Mouse (Mus musculus) cerebellum, adult 11-12 months (tissue): ENCODE results near the gene Sarm1.

Source experiments
- DNase-seq: peaks from one replicate; pipeline ENCODE4 v3.0.0; 2022

The Sarm1 gene

DNA sequence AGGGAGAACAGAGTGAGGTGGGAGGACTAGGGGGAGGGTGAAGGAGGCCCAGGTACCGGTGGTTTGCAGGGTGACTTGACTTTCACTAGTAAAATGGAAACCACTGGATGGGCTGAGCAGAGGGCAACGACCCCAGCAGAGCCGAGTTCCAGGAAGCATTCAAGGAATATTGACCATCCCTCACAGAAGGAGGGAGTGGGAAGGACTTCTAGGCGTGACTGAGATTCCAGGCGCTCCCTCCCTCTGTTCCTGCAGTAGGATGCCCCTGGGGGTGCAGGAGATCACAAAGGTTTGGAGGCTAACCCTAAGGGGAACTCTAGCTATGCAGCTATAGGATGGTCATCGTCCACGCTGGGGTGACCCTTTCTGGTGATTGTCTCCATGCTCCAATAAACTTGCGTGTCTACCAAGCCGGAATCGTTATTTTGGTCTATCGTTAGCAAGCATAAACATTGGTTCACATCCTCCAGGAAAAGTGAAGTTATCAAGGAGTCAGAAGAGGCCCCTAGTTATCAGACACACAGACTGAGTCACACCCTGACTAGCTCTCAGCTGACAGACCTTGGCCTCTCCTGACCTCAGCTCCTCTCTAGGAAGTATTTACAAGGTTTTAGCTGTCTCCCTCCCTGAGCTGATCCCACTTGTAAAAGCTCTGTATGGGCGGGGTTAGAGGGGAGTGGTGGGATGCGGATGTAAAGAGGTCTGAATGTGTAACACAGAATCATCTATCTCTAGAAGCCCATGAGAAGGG, 34.1 kb downstream of the Sarm1 start:
- DNase-seq, result no peak

DNA sequence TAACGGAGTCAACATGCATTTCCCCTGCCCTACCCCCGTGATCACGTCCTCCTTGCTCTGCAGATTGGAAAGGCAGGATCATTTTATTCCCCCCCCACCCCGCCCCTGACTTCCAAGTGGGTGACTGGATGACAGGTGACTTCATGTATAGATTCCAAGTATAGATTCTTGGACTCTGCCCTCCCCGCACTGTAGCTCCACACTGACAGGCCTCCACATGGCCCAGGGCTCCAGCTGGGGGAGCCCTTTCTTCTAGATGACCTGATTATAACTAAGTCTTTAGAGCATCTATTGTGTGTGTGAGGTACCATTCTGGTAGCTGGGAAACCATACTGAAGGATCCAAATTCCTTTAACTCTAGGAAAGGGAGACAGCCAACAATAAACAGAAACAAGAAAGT, 34.9 kb downstream of the Sarm1 start:
- no peak for DNase-seq

DNA sequence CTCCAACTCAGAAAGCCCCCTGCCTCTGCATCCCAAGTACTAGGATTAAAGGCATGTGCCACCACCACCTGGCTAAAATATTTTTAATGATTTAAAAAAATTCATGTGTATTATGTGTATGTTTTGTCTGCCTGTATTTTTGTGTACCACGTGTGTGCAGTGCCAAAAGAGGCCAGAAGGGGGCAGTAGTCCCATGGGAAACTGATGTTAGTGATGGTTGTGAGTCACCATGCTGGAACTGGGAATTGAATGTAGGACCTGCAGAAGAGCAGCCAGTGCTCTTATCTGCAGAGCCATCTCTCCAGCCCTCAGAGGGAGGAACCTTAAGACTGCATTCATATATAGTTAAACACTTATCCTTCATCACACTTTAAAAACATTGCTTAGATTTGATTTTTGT, 35.7 kb downstream of the Sarm1 start:
- no peak for DNase-seq

DNA sequence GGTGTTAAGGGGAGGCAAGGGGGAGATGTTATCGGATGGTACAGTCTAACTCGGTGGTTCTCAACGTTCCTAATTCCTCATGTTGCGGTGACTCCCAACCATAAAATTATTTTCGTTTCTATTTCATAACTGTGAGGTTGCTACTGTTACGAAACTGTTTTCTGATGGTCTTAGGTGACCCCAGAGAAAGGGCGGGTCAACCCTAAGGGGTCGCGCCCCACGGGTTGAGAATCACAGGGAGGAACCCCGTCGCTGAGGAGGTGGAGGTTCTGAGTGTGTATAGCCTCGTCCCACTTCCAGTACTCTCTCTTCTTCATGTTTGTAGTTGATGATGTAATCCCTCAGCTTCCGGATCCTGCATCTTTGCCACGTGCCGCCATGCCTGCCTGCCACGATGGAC, 38.8 kb downstream of the Sarm1 start:
- no peak for DNase-seq

DNA sequence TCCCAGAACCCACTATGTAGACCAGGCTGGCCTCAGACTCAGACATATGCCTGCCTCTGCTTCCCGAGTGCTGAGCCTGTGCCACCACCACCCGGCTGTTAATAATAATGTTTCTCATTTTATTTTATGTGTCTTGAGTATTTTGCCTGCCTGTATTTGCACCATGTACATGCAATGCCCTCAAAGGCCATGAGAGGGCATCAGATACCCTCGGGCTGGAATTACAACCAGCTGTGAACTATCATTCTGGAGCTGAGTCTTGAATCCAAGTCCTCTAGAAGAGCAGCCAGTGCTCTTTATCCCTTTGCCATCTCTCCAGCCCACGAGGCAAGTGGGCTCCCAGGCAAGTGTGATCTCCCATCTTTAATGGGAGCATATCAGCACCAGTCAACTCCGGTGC, 42.2 kb downstream of the Sarm1 start:
- no peak for DNase-seq

DNA sequence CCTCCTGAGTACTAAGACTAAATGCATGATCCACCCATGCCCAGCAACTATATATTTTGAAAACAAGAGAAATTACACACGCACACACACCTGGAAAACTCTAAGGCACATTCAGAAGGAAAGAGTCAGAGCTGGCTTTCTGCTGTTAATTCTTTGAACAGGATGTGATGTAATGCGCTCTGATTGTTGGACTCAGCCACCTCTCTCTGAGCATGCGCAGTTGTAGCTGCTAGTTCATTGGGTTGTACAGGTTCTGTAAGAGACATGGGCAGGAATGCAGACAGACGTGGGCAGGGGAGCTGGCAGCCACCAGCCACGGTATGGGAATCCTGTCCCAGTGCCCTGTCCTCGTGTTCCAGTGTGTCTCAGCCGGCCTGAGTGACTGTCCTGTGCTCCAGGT, 43.3 kb downstream of the Sarm1 start:
- DNase-seq, result no peak

DNA sequence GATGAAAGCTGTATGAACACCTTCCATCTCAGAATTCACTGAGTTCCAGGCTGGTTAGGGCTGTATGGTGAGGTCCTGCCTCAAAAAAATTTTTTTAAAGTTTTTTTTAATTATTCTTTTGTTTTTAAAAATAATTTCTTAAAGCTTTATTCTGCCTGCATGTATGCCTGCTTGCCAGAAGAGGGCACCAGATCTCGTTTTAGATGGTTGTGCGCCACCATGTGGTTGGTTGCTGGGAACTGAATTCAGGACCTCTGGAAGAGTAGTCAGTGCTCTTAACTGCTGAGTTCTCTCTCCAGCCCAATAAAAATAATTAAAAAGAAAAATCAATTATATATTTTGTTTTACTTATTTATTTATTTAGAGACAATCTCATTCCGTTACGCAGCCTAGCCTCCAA, 43.9 kb downstream of the Sarm1 start:
- DNase-seq, result no peak

DNA sequence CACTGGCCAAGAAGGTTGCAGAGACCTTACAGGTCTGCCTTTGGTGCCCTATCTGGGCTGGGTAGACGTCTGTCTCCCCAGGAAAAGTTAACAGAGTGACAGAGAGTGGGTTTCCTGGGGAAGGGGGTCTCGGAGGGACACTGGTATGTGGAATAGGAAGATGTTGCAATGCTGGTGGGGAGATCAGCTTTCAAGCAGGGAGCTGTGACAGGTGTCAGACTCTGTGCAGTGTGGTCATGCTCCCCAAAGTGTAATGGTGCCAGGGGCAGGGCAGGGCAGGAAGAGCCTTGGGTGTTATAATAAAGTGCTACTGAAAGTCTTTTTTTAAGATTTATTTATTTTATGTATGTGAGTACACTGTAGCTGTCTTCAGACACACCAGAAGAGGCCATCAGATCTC, 47.2 kb downstream of the Sarm1 start:
- DNase-seq, result no peak

DNA sequence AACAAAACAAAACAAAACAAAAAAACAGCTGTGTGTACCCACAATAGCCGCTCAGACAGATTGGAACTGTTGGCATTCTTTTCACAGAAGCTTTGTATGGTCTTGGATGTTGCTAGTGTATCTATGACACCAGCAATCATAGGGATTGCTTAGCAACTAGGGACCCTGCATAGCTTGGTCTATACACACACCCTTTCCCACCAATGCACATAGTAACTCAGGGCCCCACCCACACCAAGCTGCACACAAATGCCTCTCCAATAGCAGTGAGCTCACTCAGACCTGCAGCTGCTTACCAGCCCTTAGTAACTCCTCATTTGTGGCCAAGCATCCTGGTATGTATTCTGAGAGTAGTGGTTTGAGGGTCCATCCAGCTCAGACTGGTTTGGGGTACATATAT, 49.3 kb downstream of the Sarm1 start:
- no peak for DNase-seq

DNA sequence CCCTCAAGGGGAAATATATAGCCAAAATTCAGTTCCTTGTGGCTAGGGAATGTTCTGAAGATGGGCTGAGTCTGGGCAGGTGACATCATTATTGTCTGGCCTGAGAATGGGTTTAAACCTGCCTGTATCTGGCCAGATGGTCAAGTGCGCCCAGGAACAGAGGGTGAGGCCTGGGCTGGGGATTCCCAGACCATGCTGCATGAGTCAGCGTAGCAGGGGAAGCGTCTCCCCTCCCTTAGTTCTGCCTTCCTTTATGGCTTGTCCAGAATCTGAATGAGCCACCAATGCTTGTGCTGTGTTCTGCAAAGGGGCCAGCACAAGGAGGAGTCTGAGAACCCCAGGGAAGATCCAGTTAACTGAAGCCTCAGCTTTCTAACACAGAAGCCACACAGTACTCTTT, 50.4 kb downstream of the Sarm1 start:
- DNase-seq, result no peak

DNA sequence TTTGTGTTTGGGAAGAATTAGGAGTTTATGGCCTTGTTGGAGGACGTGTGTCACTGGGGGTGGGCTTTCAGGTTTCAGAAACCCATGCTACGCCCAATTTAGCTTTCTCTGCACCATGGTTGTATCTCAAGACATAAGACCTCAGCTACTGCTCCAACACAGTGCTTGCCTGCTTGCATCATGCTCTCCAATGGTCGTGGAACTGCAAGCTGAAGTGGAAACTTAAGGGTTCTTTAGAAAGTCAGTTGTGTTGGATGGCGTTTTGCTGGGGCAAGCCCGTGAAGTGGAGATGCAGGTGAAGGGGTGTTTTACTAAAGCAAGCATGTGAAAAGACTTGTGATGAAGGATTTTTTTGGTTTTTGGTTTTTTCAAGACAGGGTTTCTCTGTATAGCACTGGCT, 54.4 kb downstream of the Sarm1 start:
- no peak for DNase-seq

DNA sequence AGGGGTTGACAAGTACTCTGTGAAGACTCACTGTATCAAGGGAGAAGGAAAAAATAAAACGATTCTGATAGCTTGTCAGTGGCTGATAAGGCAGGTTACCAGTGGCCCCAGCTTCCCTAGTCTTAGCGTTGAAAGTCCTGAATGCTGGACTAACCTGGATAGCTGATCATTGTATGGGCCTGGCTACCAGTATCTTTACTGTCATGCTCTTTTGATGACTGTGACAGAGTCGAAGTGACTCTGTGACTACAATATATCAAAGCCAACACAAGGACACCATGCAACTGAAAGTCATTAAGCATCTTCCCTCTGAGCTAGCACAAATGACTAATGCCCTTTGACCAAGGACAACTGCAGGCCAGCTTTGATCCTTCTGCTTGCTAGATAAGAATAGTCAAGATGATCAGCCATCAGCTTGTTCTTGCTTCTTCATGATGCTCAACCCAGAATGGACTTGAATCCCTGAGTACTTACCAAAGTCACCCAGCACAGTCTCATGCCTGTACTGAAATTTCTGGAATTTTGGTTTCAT, 59.1 kb downstream of the Sarm1 start:
- DNase-seq, result no peak

DNA sequence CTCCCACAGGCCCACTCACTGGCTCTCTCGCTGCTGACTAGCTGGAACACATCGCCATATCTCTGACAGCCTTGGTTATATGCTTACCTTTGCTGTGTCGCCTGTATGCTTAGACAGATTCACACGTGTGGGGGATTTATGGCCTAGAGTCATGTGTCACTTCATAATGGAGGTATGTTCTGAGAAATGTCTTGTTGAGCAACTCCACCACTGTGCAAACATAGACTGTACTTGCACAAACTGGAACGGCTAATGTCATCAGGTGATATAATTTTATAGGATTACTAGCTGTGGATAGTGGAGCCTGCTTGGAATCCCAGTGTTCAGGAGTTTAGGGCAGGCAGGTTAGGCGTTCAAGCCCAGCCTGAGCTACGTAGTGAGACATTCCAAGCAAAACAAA, 60.4 kb downstream of the Sarm1 start:
- no peak for DNase-seq

DNA sequence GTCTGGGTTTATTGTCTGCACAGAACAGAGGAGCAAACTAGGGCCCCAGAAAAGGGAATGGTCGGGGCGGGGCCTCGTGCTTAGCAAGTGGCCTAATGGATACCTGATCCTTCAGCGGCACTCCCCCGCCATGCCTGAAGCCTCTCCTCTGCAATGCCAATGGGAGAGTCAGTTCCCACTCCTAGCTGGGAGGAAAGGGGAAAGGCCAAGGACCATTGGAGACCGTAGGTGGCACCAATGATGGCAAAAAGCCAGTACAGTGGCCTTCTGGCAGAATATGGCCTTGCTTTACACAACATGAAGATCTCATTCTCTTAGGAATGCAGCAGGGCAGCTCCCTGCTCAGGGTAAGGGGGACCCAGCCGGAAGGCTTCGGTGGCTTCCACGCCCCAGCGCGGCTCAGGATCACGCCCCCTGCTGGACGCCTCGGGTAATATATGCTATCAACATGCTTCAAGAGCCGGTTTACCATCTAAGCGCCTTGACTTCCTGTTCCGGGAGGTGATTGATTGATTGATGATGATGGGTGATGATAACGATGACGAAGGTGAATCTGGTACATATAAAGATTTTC, 61.7 kb downstream of the Sarm1 start:
- no peak for DNase-seq

DNA sequence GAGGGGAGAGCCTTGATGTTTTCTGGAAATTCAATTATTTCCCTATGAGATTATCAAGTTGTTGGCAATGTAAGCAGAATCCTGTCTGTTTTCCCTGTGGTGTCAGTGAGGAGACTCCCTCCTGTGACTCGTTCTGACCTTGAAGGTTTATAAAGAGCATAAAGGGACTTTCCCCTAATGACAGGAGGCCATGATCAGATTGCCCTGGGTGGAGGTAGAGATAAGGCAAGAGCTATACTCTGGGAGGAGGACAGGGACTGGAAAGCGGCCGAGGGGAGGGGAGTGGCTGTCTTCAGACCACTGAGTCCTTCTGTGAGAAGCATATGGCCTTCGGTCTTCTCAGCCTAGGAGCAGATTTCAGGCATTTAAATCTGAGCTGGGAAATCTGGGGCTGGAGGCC, 63.5 kb downstream of the Sarm1 start:
- DNase-seq, result no peak

DNA sequence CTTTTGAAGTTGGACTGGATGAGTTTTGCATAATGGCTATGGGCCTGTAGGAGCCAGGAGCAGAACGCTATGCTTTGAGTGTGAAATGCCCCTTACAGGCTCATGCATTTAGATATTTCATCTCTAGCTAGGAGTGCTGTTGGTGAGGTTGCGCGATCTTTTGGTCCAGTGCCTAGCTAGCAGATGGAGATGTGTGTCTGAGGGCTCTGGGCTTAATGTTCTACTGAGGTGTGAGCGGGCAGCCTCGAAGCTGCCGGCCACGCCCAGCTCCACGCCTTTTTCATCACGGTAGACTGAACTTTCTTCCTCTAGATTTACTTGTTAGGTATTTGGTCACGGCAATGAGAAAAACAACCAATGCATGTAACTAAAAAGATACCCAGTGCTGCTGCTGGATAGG, 66.4 kb downstream of the Sarm1 start:
- DNase-seq, result no peak

DNA sequence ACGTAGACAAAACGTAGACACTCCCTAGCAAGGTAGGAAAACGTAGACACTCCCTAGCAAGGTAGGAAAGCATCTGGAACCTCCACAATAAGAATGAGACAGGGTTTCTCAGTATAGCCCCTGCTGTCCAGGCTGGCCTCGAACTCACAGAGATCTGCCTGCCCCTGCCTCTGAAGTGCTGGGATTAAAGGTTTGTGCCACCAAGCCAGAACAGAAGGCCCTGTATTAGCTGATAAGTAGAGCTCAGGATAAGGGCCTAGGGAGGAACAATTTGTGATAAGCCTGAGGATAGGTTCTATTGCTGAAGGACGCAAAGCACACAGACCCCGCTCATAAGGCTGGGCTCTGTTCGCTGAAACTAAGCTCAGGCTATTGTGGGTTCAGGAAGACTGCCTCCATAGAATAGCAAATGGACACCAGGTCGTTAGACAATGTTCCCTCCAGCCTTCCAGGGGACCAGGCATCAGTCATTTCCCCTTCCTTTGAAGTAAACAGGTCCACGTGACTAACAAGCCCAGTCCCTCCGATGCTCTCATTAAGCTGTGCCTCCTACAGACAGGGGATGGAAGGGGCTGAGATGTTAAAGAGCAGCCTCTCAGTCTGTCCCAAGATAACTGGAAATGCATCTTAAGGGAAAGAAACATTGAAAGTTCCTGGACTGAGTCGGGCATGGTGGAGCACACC, 67.2 kb downstream of the Sarm1 start:
- no peak for DNase-seq

DNA sequence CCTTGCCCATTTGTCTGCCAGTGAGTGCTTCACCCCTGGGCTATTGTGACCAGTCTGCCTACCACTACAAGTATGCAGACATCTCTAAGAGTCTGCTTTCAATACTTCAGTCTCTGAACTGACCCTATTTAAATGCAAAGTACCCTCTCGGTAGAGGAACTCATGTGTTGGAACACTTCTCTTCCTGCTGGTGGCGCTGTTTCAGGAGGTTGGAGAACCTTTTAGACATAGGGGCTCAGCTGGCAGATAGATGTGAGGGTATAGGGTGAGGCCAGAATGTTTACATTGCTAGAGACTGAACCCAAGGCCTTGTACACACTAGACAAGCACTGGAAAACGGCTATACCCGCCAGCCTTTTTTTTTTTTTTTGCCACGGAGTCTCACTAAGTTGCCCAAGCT, 69.2 kb downstream of the Sarm1 start:
- no peak for DNase-seq

DNA sequence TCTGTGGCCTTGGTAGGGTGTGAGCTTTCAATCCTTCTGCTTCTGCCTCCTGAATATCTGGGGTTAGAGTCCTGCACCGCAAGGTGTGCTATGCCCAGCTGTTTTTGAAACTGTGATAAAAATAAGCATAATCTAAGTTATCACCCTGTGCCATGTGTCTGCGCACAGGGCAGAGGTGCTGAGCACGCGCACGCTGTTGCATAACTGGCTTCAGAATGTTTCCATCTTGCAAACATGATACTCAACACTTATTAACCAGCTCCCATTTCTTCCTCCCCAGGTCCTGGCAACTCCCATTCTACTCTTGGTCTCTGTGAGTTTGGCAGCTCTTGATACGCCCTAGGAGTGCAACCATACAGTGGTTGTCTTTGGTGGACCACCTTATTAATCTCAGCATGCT, 69.9 kb downstream of the Sarm1 start:
- no peak for DNase-seq

DNA sequence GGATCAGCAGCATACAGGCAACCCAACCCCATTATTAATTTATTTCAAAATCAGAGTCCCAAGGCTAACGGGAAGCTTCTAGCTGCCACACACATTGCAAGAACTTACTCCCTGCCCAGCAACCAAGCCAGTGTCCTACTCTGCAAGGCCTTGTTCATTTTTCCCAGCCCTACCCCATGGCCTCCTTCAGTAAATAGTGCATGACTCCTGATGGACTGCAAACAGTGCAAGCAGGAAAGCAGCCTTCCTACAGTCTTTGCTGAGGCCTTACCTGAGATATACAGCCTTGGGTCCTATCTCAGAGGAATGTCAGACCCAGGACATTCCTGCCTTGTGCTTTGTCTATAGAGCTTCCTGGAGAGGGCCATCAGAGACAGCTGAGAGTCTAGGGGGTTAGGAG, 72.0 kb downstream of the Sarm1 start:
- DNase-seq, result no peak

DNA sequence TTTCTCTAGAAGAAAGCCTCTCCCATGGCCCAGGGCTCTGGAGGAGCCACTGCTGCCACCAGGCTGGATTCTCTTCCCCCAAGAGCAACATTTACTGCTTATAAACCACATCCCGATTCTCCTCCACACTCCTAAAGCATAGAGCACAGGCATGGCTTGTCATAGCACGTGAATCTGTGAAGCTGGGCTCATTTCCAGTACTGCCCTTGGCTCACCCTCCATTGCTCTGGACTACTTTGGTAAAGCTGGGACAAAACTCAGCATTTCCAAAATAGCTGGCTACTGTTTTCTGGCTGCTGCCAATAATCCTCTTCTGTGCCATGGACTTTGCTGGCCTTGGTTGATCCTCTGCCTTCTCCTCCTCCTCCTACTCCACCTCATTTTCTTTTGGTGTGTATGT, 73.2 kb downstream of the Sarm1 start:
- DNase-seq, result no peak
